Mouse (Mus musculus): ENCODE data around the gene Nms.

Gene Nms

GRCm38 (mm10) chr1:38992365-38992764 lies 53.4 kb downstream of the Nms start:
- DNase-seq (ENCODE audit: low read depth, low spot score): no peak
